Mouse (Mus musculus) CD4-positive, CD25-positive, alpha-beta regulatory T cell, adult 2 months (primary cell): ENCODE measurements at regions not wholly inside any gene's neighbourhood (a gene's known extent, or its start where the extent isn't known, plus 50 kb on each side); places are given as distances from the start of the nearest gene placed in this dataset.

Experiments
- DNase-seq: peaks from one replicate; pipeline ENCODE4 v3.0.0-alpha.2; 2012; ENCODE audit warnings: low read depth, low spot score

GRCm38 (mm10) chr1:92731353-92732282 lies 83.0 kb upstream of the Otos start:
- DNase-seq: no peak

GRCm38 (mm10) chr1:92730576-92730975 lies 81.9 kb upstream of the Otos start:
- DNase-seq: no peak

GRCm38 (mm10) chr1:92727961-92728360 lies 79.3 kb upstream of the Otos start:
- DNase-seq: no peak

GRCm38 (mm10) chr1:92727371-92727770 lies 78.7 kb upstream of the Otos start:
- no peak for DNase-seq

- no peak for DNase-seq
Measured at GRCm38 (mm10) chr1:92726341-92726740, 77.7 kb upstream of the Otos start.

GRCm38 (mm10) chr1:92724135-92724534 lies 75.5 kb upstream of the Otos start:
- no peak for DNase-seq

- no peak for DNase-seq
Measured at GRCm38 (mm10) chr1:92720567-92720966, 71.9 kb upstream of the Otos start.

- DNase-seq: no peak
Measured at GRCm38 (mm10) chr1:92719864-92720263, 71.2 kb upstream of the Otos start.

- no peak for DNase-seq
Measured at GRCm38 (mm10) chr1:92718108-92718507, 69.5 kb upstream of the Otos start.

GRCm38 (mm10) chr1:92714725-92715324 lies 66.2 kb upstream of the Otos start:
- no peak for DNase-seq

GRCm38 (mm10) chr1:92712366-92712765 lies 63.7 kb upstream of the Otos start:
- no peak for DNase-seq

- DNase-seq: no peak
Measured at GRCm38 (mm10) chr1:92710321-92710839, 61.7 kb upstream of the Otos start.

GRCm38 (mm10) chr1:92709190-92709850 lies 60.7 kb upstream of the Otos start:
- no peak for DNase-seq

GRCm38 (mm10) chr1:92707917-92708897 lies 59.6 kb upstream of the Otos start:
- no peak for DNase-seq

- DNase-seq: no peak
Measured at GRCm38 (mm10) chr1:92707441-92707840, 58.8 kb upstream of the Otos start.

GRCm38 (mm10) chr1:92703903-92704302 lies 55.3 kb upstream of the Otos start:
- no peak for DNase-seq

GRCm38 (mm10) chr1:92703270-92703669 lies 54.6 kb upstream of the Otos start:
- no peak for DNase-seq

- no peak for DNase-seq
Measured at GRCm38 (mm10) chr1:92700107-92700506, 51.5 kb upstream of the Otos start.

GRCm38 (mm10) chr1:92699697-92700096 lies 51.1 kb upstream of the Otos start:
- DNase-seq: no peak

GRCm38 (mm10) chr1:92699048-92699447 lies 50.4 kb upstream of the Otos start:
- no peak for DNase-seq

- no peak for DNase-seq
Measured at GRCm38 (mm10) chr1:92698541-92698940, 49.9 kb upstream of the Otos start.
